Mouse (Mus musculus) liver, embryonic 11.5 days (tissue): ENCODE measurements around the gene Igfbp6. TPM values are rescaled to one million over a fixed set of nuclear protein-coding genes. Genes with fewer than 3 reads are reported as not detected.
"Not testable (repeated sequence)": the region's sequence is repeated elsewhere in the genome, so short reads cannot be mapped to it uniquely, and the experiment has no call there.

Experiments used
- ATAC-seq: fragments of 200-750 bp; cut with Nextera tagmentation; replicated peaks from 2 replicates; pipeline ENCODE4 v1.8.0; 2017; ENCODE audit warnings: moderate number of reproducible peaks, mild to moderate bottlenecking, moderate TSS enrichment, moderate library complexity; ENCODE audit not compliant: low FRiP score
- DNase-seq: peaks from one replicate; pipeline ENCODE4 v3.0.0-alpha.2; 2017; ENCODE audit warnings: low spot score
- H3K27ac ChIP-seq: fragments of 300-500 bp; sonication (generic); 2 replicates; pipeline ENCODE4 v1.5.1; 2014; ENCODE audit warnings: mild to moderate bottlenecking, low read depth, low read length, control low read depth
- H3K27me3 ChIP-seq: fragments of 300-500 bp; sonication (generic); replicated peaks from 2 replicates; pipeline ENCODE4 v1.6.1; 2014; ENCODE audit warnings: low read length, mixed read lengths; ENCODE audit not compliant: control insufficient read depth, insufficient read depth
- H3K36me3 ChIP-seq: fragments of 300-500 bp; sonication (generic); 2 replicates; pipeline ENCODE4 v1.6.1; 2014; ENCODE audit warnings: mild to moderate bottlenecking, low read length, moderate library complexity, mixed read lengths; ENCODE audit not compliant: control insufficient read depth, insufficient read depth
- H3K4me1 ChIP-seq: fragments of 300-500 bp; sonication (generic); replicated peaks from 2 replicates; pipeline ENCODE4 v1.6.1; 2014; ENCODE audit warnings: low read length, mixed read lengths; ENCODE audit not compliant: control insufficient read depth, insufficient read depth
- H3K4me2 ChIP-seq: fragments of 300-500 bp; sonication (generic); 2 replicates; pipeline ENCODE4 v1.6.1; 2014; ENCODE audit warnings: mild to moderate bottlenecking, control low read depth, moderate library complexity
- H3K4me3 ChIP-seq: fragments of 300-500 bp; sonication (generic); 2 replicates; pipeline ENCODE4 v1.5.1; 2014; ENCODE audit warnings: low read depth, low read length, control low read depth
- H3K9ac ChIP-seq: fragments of 300-500 bp; sonication (generic); 2 replicates; pipeline ENCODE4 v1.6.1; 2014; ENCODE audit warnings: low read depth, low read length, control low read depth
- H3K9me3 ChIP-seq: fragments of 300-500 bp; sonication (generic); 2 replicates; pipeline ENCODE4 v1.6.1; 2016; ENCODE audit warnings: low read length, inconsistent platforms, mixed read lengths; ENCODE audit not compliant: control insufficient read depth
- WGBS: fragments of 180-500 bp; shearing (Covaris S2); extraction: QIAGEN DNeasy Blood & Tissue Kit; methylation state at CpG from one replicate; pipeline ENCODE4 v1.1.7; 2014; 5-methylcytosine and 5-hydroxymethylcytosine counted together
- polyA plus RNA-seq: library from polyadenylated mRNA; unstranded; fragments of >200 nt; fragmentation: Nextera tagmentation; extraction: Ambion mirVana; gene quantifications from 2 replicates; pipeline ENCODE4 v1.2.1, GENCODE M21; 2014

Gene Igfbp6
- polyA plus RNA-seq, 1 experiment from 2014 or later = 1.1 TPM

- no peak for ATAC-seq
- Histone ChIP-seq H3K4me3 (no peak overlapping the region), H3K36me3 (peaks cover 5% of the 10 kb centered on the region; the same call in 1 of the 2 replicates), H3K9ac (no peak overlapping the region), H3K4me2 (no peak overlapping the region), H3K4me1 (peaks cover 25% of the 10 kb centered on the region), H3K27ac (no peak overlapping the region; the same call in 1 of the 2 replicates), H3K9me3 (no peaks in the 10 kb centered on the region), H3K27me3 (no peaks in the 10 kb centered on the region)
- no peak for DNase-seq
- WGBS = 59% methylated on average over 4 of the region's 4 CpGs
Observed at GRCm38 (mm10) chr15:102152646-102153045, 8.5 kb downstream of the Igfbp6 start.

- not testable (repeated sequence) for DNase-seq, H3K27me3 ChIP-seq, ATAC-seq, H3K9me3 ChIP-seq, H3K9ac ChIP-seq, H3K4me3 ChIP-seq, H3K4me2 ChIP-seq, H3K36me3 ChIP-seq, H3K27ac ChIP-seq
- H3K4me1 ChIP-seq = peaks cover 11% of the 10 kb centered on the region
- 86% methylated on average over 6 of the region's 6 CpGs for WGBS
Observed at GRCm38 (mm10) chr15:102155006-102155405, 10.8 kb downstream of the Igfbp6 start.

GRCm38 (mm10) chr15:102156836-102157235 is 12.7 kb downstream of the Igfbp6 start:
- ATAC-seq (no peak), DNase-seq (no peak)
- WGBS = 62% methylated on average over 20 of the region's 20 CpGs
- H3K4me1 ChIP-seq = 0 out of 2 replicates have a peak, but pooled peaks cover 3% of the 10 kb centered on the region
- no peak overlapping the region for H3K27ac ChIP-seq
- H3K9ac ChIP-seq = no peak overlapping the region
- H3K27me3 ChIP-seq = no peaks in the 10 kb centered on the region
- peaks cover 5% of the 10 kb centered on the region; the same call in 1 of the 2 replicates for H3K36me3 ChIP-seq
- H3K9me3 ChIP-seq = no peaks in the 10 kb centered on the region
- no peak overlapping the region for H3K4me2 ChIP-seq
- no peak overlapping the region for H3K4me3 ChIP-seq

GRCm38 (mm10) chr15:102160415-102161060 is 16.4 kb downstream of the Igfbp6 start:
- Histone ChIP-seq H3K36me3 (peaks cover 5% of the 10 kb centered on the region; the same call in 1 of the 2 replicates), H3K4me1 (0 out of 2 replicates have a peak, but pooled peaks cover 3% of the 10 kb centered on the region), H3K9ac (no peak overlapping the region), H3K4me2 (no peak overlapping the region), H3K27me3 (no peaks in the 10 kb centered on the region), H3K9me3 (no peaks in the 10 kb centered on the region), H3K27ac (no peak overlapping the region), H3K4me3 (no peak overlapping the region)
- no peak for DNase-seq
- no peak for ATAC-seq
- 54% methylated on average over 27 of the region's 27 CpGs for WGBS

- no peak overlapping the region for H3K4me2 ChIP-seq
Observed at GRCm38 (mm10) chr15:102163900-102164693, 19.9 kb downstream of the Igfbp6 start.

GRCm38 (mm10) chr15:102165468-102166100 is 21.4 kb downstream of the Igfbp6 start:
- Histone ChIP-seq H3K4me3 (no peak overlapping the region), H3K27ac (no peak overlapping the region), H3K36me3 (no peaks in the 10 kb centered on the region), H3K4me2 (no peak overlapping the region), H3K9me3 (no peaks in the 10 kb centered on the region), H3K9ac (no peak overlapping the region), H3K4me1 (no peaks in the 10 kb centered on the region), H3K27me3 (no peaks in the 10 kb centered on the region)
- ATAC-seq (no peak), DNase-seq (no peak)
- WGBS = 38% methylated on average over 6 of the region's 6 CpGs

More at GRCm38 (mm10) chr15:102163900-102164693, 19.9 kb downstream of the Igfbp6 start:
- no peak overlapping the region for H3K27ac ChIP-seq
- no peaks in the 10 kb centered on the region for H3K27me3 ChIP-seq
- H3K36me3 ChIP-seq = no peaks in the 10 kb centered on the region
- no peaks in the 10 kb centered on the region for H3K4me1 ChIP-seq
- H3K4me3 ChIP-seq = no peak overlapping the region
- no peaks in the 10 kb centered on the region for H3K9me3 ChIP-seq
- ATAC-seq = no peak
- no peak overlapping the region for H3K9ac ChIP-seq
- 36% methylated on average over 3 of the region's 3 CpGs for WGBS
- DNase-seq = no peak

GRCm38 (mm10) chr15:102167620-102168021 is 23.5 kb downstream of the Igfbp6 start:
- ATAC-seq (no peak), DNase-seq (no peak)
- no peaks in the 10 kb centered on the region for H3K36me3 ChIP-seq
- no peaks in the 10 kb centered on the region for H3K4me1 ChIP-seq
- no peak overlapping the region for H3K4me2 ChIP-seq
- no peaks in the 10 kb centered on the region for H3K9me3 ChIP-seq
- no peak overlapping the region for H3K9ac ChIP-seq
- H3K27ac ChIP-seq = no peak overlapping the region
- WGBS = 53% methylated on average over 6 of the region's 6 CpGs
- no peaks in the 10 kb centered on the region for H3K27me3 ChIP-seq
- no peak overlapping the region for H3K4me3 ChIP-seq

GRCm38 (mm10) chr15:102169064-102169463 is 24.9 kb downstream of the Igfbp6 start:
- Histone ChIP-seq H3K4me3 (no peak overlapping the region), H3K36me3 (no peaks in the 10 kb centered on the region), H3K27me3 (no peaks in the 10 kb centered on the region), H3K4me1 (no peaks in the 10 kb centered on the region), H3K27ac (no peak overlapping the region), H3K9me3 (no peaks in the 10 kb centered on the region), H3K9ac (no peak overlapping the region), H3K4me2 (no peak overlapping the region)
- DNase-seq (no peak), ATAC-seq (no peak)
- WGBS = 61% methylated on average over 2 of the region's 2 CpGs
